Comparison of ENCODE assay signal across 16 mouse cellular contexts in the genomic region with DNA sequence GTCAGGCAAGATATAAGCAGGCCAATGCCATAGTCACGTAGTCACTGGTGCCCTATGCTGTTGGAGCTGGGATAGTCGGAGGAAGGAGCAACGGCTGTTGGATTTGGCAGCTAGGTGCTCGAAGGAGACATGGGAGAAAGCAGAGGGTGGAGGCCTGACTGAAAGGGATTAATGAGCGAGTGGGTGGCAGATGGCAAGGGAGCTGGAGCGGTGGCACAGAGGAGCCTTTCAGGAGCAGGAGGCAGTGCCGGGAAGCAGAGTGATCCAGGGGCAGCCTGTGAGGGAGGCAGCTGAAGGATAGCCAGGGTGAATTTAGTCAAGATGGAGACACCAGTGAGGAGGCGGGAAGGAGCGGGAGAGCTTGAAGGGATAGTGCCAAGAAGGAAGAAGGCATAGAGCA.
DNase-seq lines count a peak whose midpoint lies in the region; ATAC-seq and TF ChIP-seq lines count a peak whose summit lies in the region.
"Had no signal": no experiment of that assay in that cellular context is flagged by ENCODE, and none has a peak within 500 bp of the region (broad histone marks: within the 10 kb centered on the region; RNA-seq: fewer than 3 reads in every experiment).

No protein-coding gene starts in this region.

- no peak overlapping the region for H3K9ac ChIP-seq in forebrain, postnatal 0 days
- H3K9ac ChIP-seq: heart, embryonic 15.5 days; liver, embryonic 12.5 days; lung, embryonic 15.5 days; midbrain, embryonic 13.5 days had no signal

- H3K4me3 ChIP-seq in layer of hippocampus, adult 2 months, result no peak overlapping the region
- no peak overlapping the region for H3K4me3 ChIP-seq in forebrain, postnatal 0 days (ENCODE audit: low read depth, low read length)
- H3K4me3 ChIP-seq: heart, embryonic 15.5 days; liver, embryonic 12.5 days; lung, embryonic 15.5 days; midbrain, embryonic 13.5 days had no signal

- no peaks in the 10 kb centered on the region for H3K27me3 ChIP-seq in forebrain, postnatal 0 days (ENCODE audit: insufficient read depth, low read length)
- H3K27me3 ChIP-seq: heart, embryonic 15.5 days; liver, embryonic 12.5 days; lung, embryonic 15.5 days had no signal

- H3K4me2 ChIP-seq in forebrain, postnatal 0 days (ENCODE audit: low read depth), result no peak overlapping the region
- H3K4me2 ChIP-seq: heart, embryonic 15.5 days; liver, embryonic 12.5 days; lung, embryonic 15.5 days; midbrain, embryonic 13.5 days had no signal

- H3K36me3 ChIP-seq in forebrain, postnatal 0 days (ENCODE audit: insufficient read depth), result no peaks in the 10 kb centered on the region
- H3K36me3 ChIP-seq: G1E; heart, embryonic 15.5 days; liver, embryonic 12.5 days; lung, embryonic 15.5 days; midbrain, embryonic 13.5 days had no signal

- no peaks in the 10 kb centered on the region for H3K4me1 ChIP-seq in forebrain, postnatal 0 days (ENCODE audit: insufficient read depth)
- H3K4me1 ChIP-seq: heart, embryonic 15.5 days; liver, embryonic 12.5 days; lung, embryonic 15.5 days; midbrain, embryonic 13.5 days had no signal

- no peak for TF ChIP-seq CTCF in layer of hippocampus, adult 2 months (conservative IDR thresholded peaks at IDR 0.05)
- TF ChIP-seq CTCF in forebrain, postnatal 0 days (IDR thresholded peaks at IDR 0.05; ENCODE audit: low read depth), result no peak

- WGBS in forebrain, postnatal 0 days, result 52% methylated on average over 9 of the region's 9 CpGs

- no peaks in the 10 kb centered on the region for H3K9me3 ChIP-seq in forebrain, postnatal 0 days (ENCODE audit: low read length)
- H3K9me3 ChIP-seq: heart, embryonic 15.5 days; liver, embryonic 12.5 days; lung, embryonic 15.5 days; midbrain, embryonic 13.5 days had no signal

- H3K27ac ChIP-seq in layer of hippocampus, adult 2 months, result no peak overlapping the region
- H3K27ac ChIP-seq in forebrain, postnatal 0 days (ENCODE audit: low read depth, low read length), result no peak overlapping the region; the same call in 1 of the 2 replicates
- H3K27ac ChIP-seq: heart, embryonic 15.5 days; liver, embryonic 12.5 days; lung, embryonic 15.5 days; midbrain, embryonic 13.5 days had no signal

- ATAC-seq in cerebellum, adult (ENCODE audit: insufficient number of reproducible peaks, low FRiP score, low TSS enrichment), result peak; percentile 95
- peak; percentile 93 for ATAC-seq in forebrain, postnatal 0 days
- no peak for ATAC-seq in erythroid progenitor cell, adult 5-6 weeks (replicated peaks; ENCODE audit: low FRiP score, poor library complexity, severe bottlenecking)
- ATAC-seq: liver, embryonic 12.5 days; midbrain, embryonic 13.5 days had no signal

- DNase-seq in layer of hippocampus, adult 9-11 months, result peak; percentile 11
- DNase-seq in layer of hippocampus, adult 2 months (ENCODE audit: low spot score in 2 of 2), result no peak
- peak; percentile 70 for DNase-seq in cerebellum, adult 8-10 months
- DNase-seq in forebrain, postnatal 0 days, result peak; percentile 62
- no peak for DNase-seq in kidney, postnatal 10 days
- DNase-seq: adrenal gland, adult 8-10 months; heart, adult 18-20 months; kidney, adult 18-20 months; kidney, postnatal 4 days had no signal

Comparison
In these comparisons a context has a peak if more than half of its experiments do, and no peak if none do; other contexts are left out.
1. DNase-seq: peak in layer of hippocampus, adult 9-11 months (single experiment), cerebellum, adult 8-10 months (single experiment) and forebrain, postnatal 0 days (single experiment); none in layer of hippocampus, adult 2 months (0 of 2) and kidney, postnatal 10 days (single experiment).